Mouse (Mus musculus): ENCODE measurements at regions not wholly inside any gene's neighbourhood (a gene's known extent, or its start where the extent isn't known, plus 50 kb on each side); places are given as distances from the start of the nearest gene placed in this dataset.

DNA sequence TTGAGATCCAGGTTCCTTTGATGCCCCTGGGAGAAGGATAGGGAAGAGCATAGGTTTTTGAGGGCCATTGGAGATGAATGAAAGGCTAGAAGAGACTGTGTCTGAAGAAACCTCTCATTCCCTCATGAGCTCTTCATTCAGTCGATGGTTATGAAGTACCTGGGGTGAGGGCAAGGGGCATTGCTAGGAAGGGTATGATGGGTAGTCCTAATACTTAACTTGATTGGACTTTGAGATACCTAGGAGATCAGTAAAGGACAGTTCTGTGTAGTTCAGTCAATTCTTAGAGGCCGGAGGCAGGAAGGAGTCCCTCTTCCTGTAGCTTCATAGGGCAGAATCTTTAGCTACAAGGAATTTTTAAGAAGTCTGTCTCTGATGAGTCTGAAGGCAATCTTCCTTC lies 246.8 kb downstream of the Zfp619 start:
- WGBS = 61% methylated on average over 2 of the region's 2 CpGs
- Histone ChIP-seq H3K27ac (ENCODE audit: insufficient read depth, low read depth, low read length) (peak overlapping the region; percentile 35; the same call in 1 of the 2 replicates), H3K4me1 (ENCODE audit: control insufficient read depth, insufficient read depth, low read length) (peaks cover 9% of the 10 kb centered on the region; the same call in 1 of the 2 replicates), H3K4me3 (ENCODE audit: insufficient read depth, low read depth, low read length) (no peak overlapping the region), H3K36me3 (ENCODE audit: control insufficient read depth, insufficient read depth, low read length) (no peaks in the 10 kb centered on the region), H3K27me3 (replicated peaks; ENCODE audit: control insufficient read depth, insufficient read depth, low read length) (no peaks in the 10 kb centered on the region)
- peak; percentile 64 for DNase-seq
- TF ChIP-seq POLR2A (IDR thresholded peaks at IDR 0.05; ENCODE audit: low read depth, low read length) = no peak
- TF ChIP-seq CTCF (conservative IDR thresholded peaks at IDR 0.05; ENCODE audit: insufficient read depth, insufficient read length, low read depth, low read length) = no peak

DNA sequence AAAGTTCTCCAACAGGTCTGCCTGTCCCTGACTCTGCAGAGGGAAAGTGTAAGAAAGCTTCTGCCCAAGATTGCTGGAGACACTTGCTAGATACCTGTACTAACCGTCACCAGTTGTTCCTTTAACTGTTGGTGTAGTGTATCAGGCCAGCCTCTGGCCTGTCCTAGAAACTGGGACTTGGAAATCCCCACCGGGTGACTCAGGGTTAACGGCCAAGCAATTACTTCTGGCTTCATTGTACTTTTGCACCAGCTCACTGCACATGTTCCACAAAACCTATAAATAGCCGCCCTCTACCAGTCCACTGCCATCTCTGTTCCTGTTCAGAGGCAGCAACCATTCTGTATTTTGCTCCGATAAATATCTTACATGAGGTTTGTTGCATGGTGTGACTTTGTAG lies 247.5 kb downstream of the Zfp619 start:
- peak; percentile 75 for DNase-seq
- 27% methylated on average over 5 of the region's 5 CpGs for whole genome bisulfite sequencing
- Histone ChIP-seq H3K4me1 (ENCODE audit: control insufficient read depth, insufficient read depth, low read length) (peaks cover 9% of the 10 kb centered on the region; the same call in 1 of the 2 replicates), H3K36me3 (ENCODE audit: control insufficient read depth, insufficient read depth, low read length) (no peaks in the 10 kb centered on the region), H3K27ac (ENCODE audit: insufficient read depth, low read depth, low read length) (peak overlapping the region; percentile 59; the same call in 1 of the 2 replicates), H3K4me3 (ENCODE audit: insufficient read depth, low read depth, low read length) (no peak overlapping the region), H3K27me3 (replicated peaks; ENCODE audit: control insufficient read depth, insufficient read depth, low read length) (no peaks in the 10 kb centered on the region)
- TF ChIP-seq CTCF (conservative IDR thresholded peaks at IDR 0.05; ENCODE audit: insufficient read depth, insufficient read length, low read depth, low read length) (no peak), POLR2A (IDR thresholded peaks at IDR 0.05; ENCODE audit: low read depth, low read length) (no peak)

DNA sequence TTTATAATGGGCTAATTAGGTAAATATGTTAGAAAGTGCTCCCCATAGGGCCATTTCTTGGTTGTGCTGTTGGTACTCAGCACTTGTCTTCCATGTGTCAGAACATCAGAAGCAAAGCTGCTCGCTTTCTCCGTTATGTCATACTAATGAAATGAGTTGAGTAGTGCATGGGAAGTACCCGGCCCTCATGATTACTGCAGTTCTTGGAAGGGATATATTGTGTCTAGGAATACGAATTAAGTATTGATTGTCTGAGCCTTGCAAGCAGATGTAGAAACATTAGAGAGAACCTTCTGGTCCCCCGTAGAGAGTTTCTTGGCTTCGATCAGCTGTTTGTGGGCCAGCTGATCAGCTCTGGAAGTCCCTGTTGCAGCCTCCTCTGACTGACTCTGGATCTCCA lies 255.7 kb downstream of the Zfp619 start:
- Histone ChIP-seq H3K4me1 (ENCODE audit: control insufficient read depth, insufficient read depth, low read length) (no peaks in the 10 kb centered on the region), H3K27me3 (replicated peaks; ENCODE audit: control insufficient read depth, insufficient read depth, low read length) (no peaks in the 10 kb centered on the region; the same call in 1 of the 2 replicates), H3K27ac (ENCODE audit: insufficient read depth, low read depth, low read length) (no peak overlapping the region), H3K4me3 (ENCODE audit: insufficient read depth, low read depth, low read length) (no peak overlapping the region), H3K36me3 (ENCODE audit: control insufficient read depth, insufficient read depth, low read length) (no peaks in the 10 kb centered on the region)
- TF ChIP-seq POLR2A (IDR thresholded peaks at IDR 0.05; ENCODE audit: low read depth, low read length) = no peak
- no peak for TF ChIP-seq CTCF (conservative IDR thresholded peaks at IDR 0.05; ENCODE audit: insufficient read depth, insufficient read length, low read depth, low read length)
- DNase-seq = no peak
- WGBS = 91% methylated on average over 6 of the region's 6 CpGs

GRCm38 (mm10) chr7:39789321-39789720 lies 271.8 kb downstream of the Zfp619 start:
- TF ChIP-seq CTCF (conservative IDR thresholded peaks at IDR 0.05; ENCODE audit: insufficient read depth, insufficient read length, low read depth, low read length) (no peak), POLR2A (IDR thresholded peaks at IDR 0.05; ENCODE audit: low read depth, low read length) (no peak)
- Histone ChIP-seq H3K4me3 (ENCODE audit: insufficient read depth, low read depth, low read length) (no peak overlapping the region), H3K27me3 (replicated peaks; ENCODE audit: control insufficient read depth, insufficient read depth, low read length) (no peaks in the 10 kb centered on the region), H3K27ac (ENCODE audit: insufficient read depth, low read depth, low read length) (no peak overlapping the region), H3K4me1 (ENCODE audit: control insufficient read depth, insufficient read depth, low read length) (no peaks in the 10 kb centered on the region), H3K36me3 (ENCODE audit: control insufficient read depth, insufficient read depth, low read length) (no peaks in the 10 kb centered on the region)
- no peak for DNase-seq
- WGBS = 60% methylated on average over 4 of the region's 4 CpGs

DNA sequence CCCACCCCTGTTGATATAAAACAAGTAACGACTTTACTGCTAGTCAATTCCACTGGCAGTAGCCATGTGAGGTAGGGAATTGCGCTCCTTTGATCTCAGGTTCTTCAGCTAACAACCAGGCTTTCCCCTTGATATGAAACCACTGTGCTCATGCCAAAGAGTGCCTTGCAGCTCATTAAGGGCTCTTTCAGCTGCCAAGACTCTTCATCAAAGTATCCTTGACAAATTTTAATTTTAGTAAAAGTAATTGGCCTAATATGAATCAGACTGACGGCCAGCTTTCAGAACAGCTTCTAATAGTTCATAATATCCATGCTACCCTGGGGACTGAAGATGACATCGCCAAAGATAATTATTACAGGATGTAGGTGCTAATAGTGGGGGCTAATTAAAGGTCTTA lies 272.3 kb downstream of the Zfp619 start:
- no peak for DNase-seq
- Histone ChIP-seq H3K36me3 (ENCODE audit: control insufficient read depth, insufficient read depth, low read length) (no peaks in the 10 kb centered on the region), H3K4me3 (ENCODE audit: insufficient read depth, low read depth, low read length) (no peak overlapping the region), H3K27ac (ENCODE audit: insufficient read depth, low read depth, low read length) (no peak overlapping the region), H3K27me3 (replicated peaks; ENCODE audit: control insufficient read depth, insufficient read depth, low read length) (no peaks in the 10 kb centered on the region), H3K4me1 (ENCODE audit: control insufficient read depth, insufficient read depth, low read length) (no peaks in the 10 kb centered on the region)
- no peak for TF ChIP-seq POLR2A (IDR thresholded peaks at IDR 0.05; ENCODE audit: low read depth, low read length)
- TF ChIP-seq CTCF (conservative IDR thresholded peaks at IDR 0.05; ENCODE audit: insufficient read depth, insufficient read length, low read depth, low read length) = no peak
- WGBS = 78% methylated on average over 4 of the region's 4 CpGs

DNA sequence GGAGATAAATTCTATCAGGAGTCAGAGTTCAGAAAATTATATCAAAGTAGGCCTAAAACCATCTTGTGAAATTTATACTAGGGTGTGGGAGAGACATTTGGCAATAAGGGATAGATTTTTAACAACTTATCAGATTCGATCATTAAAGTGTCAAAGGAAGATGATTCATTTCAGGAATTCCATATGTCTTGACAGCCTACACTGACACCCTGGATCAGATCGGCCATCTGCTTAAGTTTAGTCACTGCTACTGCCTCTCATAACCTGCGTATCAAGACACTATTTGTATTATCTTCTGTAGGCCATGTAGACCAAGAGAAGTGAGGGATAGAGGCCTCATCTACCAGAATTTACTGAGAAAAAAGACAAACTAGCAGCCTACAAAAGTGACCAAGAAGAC lies 277.2 kb downstream of the Zfp619 start:
- TF ChIP-seq CTCF (conservative IDR thresholded peaks at IDR 0.05; ENCODE audit: insufficient read depth, insufficient read length, low read depth, low read length) = no peak
- no peak for TF ChIP-seq POLR2A (IDR thresholded peaks at IDR 0.05; ENCODE audit: low read depth, low read length)
- 80% methylated on average over 3 of the region's 3 CpGs for WGBS
- Histone ChIP-seq H3K4me1 (ENCODE audit: control insufficient read depth, insufficient read depth, low read length) (no peaks in the 10 kb centered on the region), H3K27ac (ENCODE audit: insufficient read depth, low read depth, low read length) (no peak overlapping the region), H3K36me3 (ENCODE audit: control insufficient read depth, insufficient read depth, low read length) (no peaks in the 10 kb centered on the region), H3K4me3 (ENCODE audit: insufficient read depth, low read depth, low read length) (no peak overlapping the region), H3K27me3 (replicated peaks; ENCODE audit: control insufficient read depth, insufficient read depth, low read length) (no peaks in the 10 kb centered on the region)
- no peak for DNase-seq

- H3K27me3 ChIP-seq (replicated peaks; ENCODE audit: control insufficient read depth, insufficient read depth, low read length) = no peaks in the 10 kb centered on the region
- no peak for DNase-seq
- H3K4me1 ChIP-seq (ENCODE audit: control insufficient read depth, insufficient read depth, low read length) = no peaks in the 10 kb centered on the region
- no peaks in the 10 kb centered on the region for H3K36me3 ChIP-seq (ENCODE audit: control insufficient read depth, insufficient read depth, low read length)
- WGBS = 74% methylated on average over 3 of the region's 3 CpGs
- no peak overlapping the region for H3K27ac ChIP-seq (ENCODE audit: insufficient read depth, low read depth, low read length)
- H3K4me3 ChIP-seq (ENCODE audit: insufficient read depth, low read depth, low read length) = no peak overlapping the region
- TF ChIP-seq CTCF (conservative IDR thresholded peaks at IDR 0.05; ENCODE audit: insufficient read depth, insufficient read length, low read depth, low read length) (no peak), POLR2A (IDR thresholded peaks at IDR 0.05; ENCODE audit: low read depth, low read length) (no peak)
These were observed 286.7 kb downstream of the Zfp619 start for GRCm38 (mm10) chr7:39804276-39804675.

Measured in kidney, adult 2 months (tissue).